Mouse (Mus musculus) layer of hippocampus, postnatal 25 days (tissue): ENCODE data around the gene Capn10. TPM values are rescaled to one million over a fixed set of nuclear protein-coding genes. Genes with fewer than 3 reads are reported as not detected.
A peak's percentile ranks its signal among the peaks of the same experiment; 100 is the strongest.

ENCODE experiments used
- DNase-seq, 2 experiments: peaks; one replicate each; pipeline ENCODE4 v3.0.0; 2022; ENCODE audit warnings: mixed read lengths in 2 of 2, low spot score in 1 of 2; ENCODE audit errors: extremely low spot score in 1 of 2
- total RNA-seq, 2 experiments: library from RNA; stranded (reverse); gene quantifications; 2 replicates each; pipeline ENCODE4 v1.2.3; 2021

The Capn10 gene
- total RNA-seq, 2 experiments from 2014 or later, result 40.8 to 49.5 TPM

DNA sequence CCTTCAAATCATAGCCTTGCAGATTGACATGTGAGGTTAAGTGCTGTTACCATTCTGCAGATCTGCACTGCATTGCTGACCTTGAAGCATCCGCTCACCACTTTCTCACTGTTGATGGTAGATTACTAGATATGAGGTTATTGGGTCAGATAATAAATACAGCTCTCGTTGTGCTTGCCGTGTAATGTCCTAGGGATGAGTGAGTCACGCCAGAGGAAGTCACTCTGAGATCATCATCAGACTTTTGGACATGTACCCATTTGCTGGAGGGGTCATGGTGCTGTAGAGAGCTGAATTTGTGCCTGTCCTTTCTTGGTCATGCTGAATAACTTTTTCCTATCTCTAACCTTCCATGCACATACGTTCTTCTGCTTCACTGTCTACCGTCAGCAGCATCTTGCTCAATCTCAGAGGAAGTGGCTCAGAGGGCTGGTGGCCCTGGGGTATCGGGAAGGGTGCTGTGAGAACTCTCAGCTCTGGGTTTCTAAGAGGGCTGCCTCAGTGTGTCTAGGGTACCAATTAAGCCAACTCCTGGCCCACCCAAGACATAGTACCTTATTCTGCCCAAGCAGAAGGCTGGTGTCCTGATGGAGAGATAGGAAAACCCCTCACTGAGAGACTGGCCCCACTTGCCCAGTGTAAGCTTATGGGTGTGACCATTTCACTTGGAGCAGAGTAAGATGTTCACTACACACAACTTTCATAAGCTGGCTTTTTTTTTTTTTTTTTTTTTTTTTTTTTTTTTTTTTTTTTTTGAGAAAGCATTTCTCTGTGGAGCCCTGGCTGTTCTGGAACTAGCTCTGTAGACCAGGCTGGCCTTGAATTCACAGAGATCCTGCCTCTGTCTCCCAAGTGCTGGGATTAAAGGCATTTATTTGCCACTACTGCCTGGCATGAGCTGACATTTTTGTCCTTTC lies 38.0 kb downstream of the Capn10 start:
- no peak for DNase-seq

DNA sequence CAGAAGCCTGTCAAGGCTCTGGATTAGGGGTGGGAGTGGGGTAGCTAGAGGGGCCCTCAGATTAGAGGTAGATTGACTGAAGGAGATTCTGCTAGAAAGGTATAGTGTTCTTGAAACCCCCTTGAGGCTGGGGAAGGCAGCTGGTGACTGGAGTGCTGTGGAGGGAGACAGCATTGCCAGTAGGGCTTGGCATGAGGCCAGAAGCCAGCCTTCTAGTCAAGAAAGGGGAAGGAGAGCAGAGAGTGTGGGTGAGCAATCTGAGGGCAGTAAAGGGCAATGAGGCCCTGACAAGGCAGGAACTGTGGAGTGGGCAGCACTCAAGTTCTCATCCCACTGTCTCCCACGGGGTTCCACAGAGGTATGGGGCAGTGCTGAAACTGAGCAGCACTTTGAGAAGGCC lies 38.7 kb downstream of the Capn10 start:
- DNase-seq, result peak in 1 of 2 experiments; percentile 28

DNA sequence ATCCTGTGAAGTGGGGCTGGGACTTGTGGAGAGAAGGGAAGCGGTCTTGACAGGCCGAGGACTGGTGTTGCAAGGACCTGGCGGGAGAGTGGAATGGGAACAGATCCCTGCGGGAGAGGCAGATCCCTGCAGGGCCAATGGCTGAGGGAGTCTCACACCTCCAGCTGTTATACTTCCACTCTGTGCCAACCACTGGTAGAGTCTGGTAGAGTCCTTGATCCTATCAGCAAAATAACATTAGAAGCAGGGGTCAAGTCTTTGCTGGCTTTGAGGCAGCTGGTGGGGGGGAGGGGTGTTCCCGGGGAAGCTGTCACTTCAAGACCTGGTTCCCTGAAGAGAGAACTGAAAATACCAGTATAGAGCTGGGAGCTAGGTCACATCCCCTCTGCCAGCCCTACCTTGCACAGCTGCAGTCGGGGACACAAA lies 42.0 kb downstream of the Capn10 start:
- no peak for DNase-seq

DNA sequence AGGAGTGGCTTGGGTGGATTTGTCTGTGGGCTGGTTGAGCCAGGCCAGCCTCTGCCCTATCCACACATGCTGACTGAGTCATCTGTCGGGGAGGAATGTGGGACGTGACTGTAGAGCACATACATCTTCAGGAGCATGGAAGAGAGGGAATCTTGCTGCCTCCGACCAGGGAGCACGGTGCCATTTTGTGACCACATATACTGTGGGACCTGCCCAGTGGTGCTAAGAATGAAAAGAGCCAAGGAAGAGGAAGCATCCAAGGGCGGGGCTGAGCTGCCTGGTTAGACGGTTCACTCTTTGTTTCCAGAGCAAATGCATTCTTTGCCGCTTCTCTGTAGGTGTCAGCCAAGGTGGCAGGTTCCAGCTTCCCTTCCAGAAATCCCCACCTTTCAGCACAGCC lies 44.5 kb downstream of the Capn10 start:
- no peak for DNase-seq

DNA sequence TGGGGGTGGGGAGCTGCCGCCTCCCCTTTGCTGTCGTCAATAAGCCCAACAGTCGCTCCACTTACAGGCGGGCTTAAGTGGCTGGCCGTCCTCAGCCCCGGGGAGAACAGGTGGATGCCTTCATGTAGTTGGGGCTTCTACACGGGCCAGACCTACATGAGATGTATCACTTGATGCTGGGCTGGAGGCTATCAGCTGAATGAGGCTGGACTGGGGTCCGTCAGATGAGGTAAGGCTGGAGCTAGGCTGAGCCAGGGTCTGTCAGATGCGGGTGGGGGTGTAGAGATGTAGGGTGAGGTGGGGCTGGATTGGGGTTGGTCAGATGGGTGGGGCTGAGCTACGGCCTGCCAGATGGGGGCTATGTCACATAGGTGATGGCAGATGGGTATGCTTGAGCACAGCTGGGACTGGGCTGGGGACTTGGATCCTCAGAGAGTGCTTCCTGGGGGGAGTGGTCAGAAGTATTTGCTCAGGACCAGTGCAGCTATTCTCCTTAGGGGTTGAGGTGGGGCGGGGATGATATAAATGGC lies 45.0 kb downstream of the Capn10 start:
- no peak for DNase-seq

DNA sequence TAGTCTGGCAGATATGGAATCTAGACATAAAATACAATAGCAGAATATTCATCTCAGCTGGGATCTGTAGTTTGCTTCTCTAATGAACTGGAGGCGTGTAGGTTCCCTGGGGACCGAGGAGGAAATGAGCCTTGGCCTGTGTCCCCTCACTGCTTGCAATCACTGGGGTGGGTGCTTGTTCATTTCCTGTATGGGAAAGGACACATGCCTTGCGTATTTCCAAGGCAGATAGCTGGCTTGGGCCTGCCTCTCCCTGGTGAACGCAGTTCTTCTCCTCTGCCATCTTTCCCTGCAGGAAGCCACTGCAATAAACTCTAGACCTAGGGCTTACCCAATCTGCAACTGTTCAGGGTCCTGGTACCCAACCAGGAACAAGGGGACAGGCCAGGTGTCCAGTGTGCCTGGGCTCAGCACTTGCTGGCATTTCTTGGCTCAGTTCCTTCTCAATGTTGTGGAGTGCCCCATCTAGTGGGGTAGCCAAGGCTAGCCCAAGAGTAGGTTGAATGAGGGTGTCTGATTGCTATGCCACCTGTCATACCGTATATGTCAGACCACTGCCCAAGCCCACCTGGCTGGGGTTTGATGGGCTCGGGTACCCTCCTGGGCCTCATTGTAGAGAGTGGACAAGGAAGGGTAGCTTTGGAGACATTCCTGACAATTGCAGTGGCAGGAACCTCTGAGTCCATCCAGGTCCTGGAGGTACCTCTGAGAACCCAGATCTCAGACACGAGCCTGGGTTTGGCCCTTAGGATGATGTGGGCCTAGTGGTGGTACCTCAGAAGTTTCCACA lies 47.1 kb downstream of the Capn10 start:
- no peak for DNase-seq

DNA sequence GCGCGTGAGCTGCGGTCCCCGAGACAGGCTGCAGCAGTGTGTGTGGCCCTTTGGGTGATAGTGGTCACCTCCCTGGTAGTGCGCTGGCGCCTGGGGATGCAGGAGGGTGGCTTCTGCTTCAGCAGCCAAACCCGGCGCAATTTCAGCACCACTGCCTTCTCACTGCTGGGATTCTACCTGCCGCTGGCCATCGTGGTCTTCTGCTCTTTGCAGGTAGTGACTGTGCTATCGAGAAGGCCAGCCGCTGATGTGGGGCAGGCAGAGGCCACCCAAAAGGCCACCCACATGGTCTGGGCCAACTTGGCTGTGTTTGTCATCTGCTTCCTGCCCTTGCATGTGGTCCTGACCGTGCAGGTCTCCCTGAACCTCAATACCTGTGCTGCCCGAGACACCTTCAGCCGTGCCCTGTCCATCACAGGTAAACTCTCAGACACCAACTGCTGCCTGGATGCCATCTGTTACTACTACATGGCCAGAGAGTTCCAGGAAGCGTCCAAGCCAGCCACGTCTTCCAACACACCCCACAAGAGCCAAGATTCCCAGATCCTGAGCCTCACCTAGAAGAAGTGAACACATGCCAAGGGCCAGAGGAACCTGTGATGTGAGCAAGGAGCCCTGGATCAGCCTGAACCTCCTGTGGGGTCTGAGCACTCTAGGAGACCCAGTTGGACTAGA lies 48.9 kb downstream of the Capn10 start:
- no peak for DNase-seq

DNA sequence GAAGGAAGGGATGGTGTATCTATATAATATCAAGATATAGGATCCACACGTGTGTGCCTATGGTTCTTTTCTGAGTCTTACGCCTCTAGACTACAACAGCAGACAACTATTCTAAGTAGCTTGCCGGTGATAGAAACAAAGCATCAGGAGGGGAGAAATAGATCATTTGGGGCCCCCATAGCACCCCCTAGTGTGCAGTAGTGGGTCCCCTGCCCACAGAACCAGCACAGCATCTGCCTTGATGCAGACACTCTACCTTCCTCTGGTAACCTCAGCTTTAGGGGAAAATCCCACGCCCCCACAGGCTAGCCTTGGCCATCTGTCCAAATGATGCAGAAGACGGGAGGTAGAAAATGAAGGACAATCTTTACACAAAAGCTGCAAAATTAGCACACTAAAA lies 50.8 kb downstream of the Capn10 start:
- DNase-seq, result no peak

DNA sequence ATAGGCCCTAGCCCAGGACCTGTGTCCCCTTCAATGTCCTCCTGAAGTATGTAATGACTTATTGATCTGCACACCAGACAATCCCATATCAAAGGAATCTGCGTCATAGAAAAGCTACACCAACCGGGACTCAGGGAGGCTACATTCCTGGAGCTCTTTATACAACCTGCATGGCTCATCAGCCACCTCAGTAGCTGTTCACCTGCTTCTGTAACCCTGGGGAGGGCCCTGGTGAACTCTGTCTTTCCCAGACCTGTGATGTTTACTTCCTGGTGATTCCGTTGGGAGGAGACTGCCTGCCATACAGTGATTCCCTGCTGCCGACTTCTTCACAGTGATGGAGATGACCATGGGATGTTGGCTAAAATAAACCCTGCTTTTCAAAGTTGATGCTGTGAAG lies 54.7 kb downstream of the Capn10 start:
- DNase-seq, result no peak

DNA sequence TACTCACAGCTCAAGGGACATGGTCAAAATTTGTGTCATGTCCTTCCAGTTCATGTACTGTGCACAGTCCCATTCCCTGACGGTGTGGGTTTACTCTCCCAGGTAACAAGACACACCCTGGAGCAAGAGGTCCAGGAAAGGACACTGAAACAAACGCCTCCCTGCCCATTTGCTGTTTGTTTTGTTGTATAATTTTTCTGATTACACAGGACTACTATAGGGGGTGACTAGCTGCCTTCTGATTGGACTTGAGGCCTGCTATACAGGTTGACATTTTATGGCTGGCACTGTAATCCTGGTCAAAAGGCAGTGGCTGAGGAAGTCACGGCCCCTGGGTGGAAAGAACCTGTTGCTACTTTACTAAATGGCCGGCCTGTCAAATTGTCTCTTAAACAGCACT lies 55.7 kb downstream of the Capn10 start:
- DNase-seq, result no peak

DNA sequence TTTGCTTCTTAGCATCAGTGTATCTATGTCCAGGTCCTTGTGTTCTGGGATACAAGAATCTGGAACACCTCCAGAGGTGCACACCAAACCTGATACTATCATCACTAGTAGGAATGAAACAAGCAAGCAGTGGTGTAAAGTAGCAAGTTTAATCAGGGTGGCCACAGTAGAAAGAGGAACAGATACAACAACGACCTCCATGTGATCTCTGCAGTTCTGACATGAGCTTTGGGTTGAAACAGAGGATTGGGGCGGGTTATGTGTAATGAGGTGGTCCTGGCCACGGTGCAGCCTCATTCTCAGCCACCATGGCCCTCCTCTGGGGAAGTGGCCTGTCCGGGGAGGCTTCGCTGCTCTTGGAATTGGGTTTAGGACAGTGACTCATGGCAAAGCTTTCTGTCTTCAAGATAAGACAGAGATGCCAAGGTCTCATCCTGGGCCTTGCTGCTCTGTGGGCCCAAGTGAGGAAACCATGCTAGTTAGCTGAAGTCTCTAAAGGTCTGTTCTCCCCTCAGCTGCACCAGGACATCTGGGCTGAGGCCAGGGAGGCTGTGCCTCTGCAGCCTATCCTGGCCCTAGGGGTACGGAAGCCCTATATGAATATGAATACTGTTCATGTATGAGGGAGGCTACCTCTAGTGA lies 58.2 kb downstream of the Capn10 start:
- DNase-seq, result no peak

DNA sequence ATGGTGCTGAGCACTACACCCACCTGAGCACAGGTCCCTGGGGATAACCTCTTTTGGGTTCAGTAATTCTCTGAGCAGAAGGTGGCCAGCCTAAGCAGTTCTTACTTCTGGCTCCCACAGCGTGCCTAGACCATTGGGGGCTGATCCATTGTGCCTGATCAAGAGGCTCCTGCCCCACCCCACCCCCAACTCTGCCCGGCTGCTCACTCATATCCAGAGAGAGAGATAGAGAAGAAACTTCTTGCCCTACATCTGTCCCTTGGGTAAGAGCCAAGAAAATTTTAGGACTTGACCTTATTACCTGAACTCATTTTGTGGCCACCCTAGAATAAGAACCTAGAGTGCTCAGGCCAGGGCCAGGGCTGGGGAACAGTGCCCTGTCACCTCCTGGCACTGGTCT lies 58.7 kb downstream of the Capn10 start:
- DNase-seq, result no peak

Other genes with a start within 250 kb of the Capn10 start
- 100 to 1,000 TPM; 144 to 149 TPM for gene Gpc1, start 102.7 kb upstream of the Capn10 start, total RNA-seq
- gene Ankmy1, start 31.5 kb upstream of the Capn10 start, total RNA-seq, result under 1 TPM in 1 of 2 experiments, not detected in 1; 0.16 TPM
- 10 to 100 TPM; 12.8 to 13.0 TPM for gene Dusp28, start 27.4 kb upstream of the Capn10 start, total RNA-seq
- gene Rnpepl1, start 23.6 kb upstream of the Capn10 start, total RNA-seq, result 10 to 100 TPM; 33.9 to 47.9 TPM
- under 1 TPM; 0.37 to 0.87 TPM for gene Gpr35, start 16.5 kb downstream of the Capn10 start, total RNA-seq
- not detected for gene Aqp12, start 72.0 kb downstream of the Capn10 start, total RNA-seq
- gene Kif1a, start 167.6 kb downstream of the Capn10 start, total RNA-seq, result 100 to 1,000 TPM; 592 to 639 TPM
- not detected for gene Agxt, start 200.9 kb downstream of the Capn10 start, total RNA-seq
- gene 2310007B03Rik, start 226.6 kb downstream of the Capn10 start, total RNA-seq, result not detected
- under 1 TPM; 0.17 to 0.35 TPM for gene Crocc2, start 234.3 kb downstream of the Capn10 start, total RNA-seq